Mouse (Mus musculus) CD8-positive naive resting alpha-beta T cell, adult 2 months (primary cell): ENCODE measurements around the gene Adam22.

ENCODE experiments used
- DNase-seq, 2 experiments: peaks; one replicate each; pipeline ENCODE4 v3.0.0; 2022; ENCODE audit warnings: low read depth in 2 of 2, low spot score in 2 of 2

Adam22 gene

DNA sequence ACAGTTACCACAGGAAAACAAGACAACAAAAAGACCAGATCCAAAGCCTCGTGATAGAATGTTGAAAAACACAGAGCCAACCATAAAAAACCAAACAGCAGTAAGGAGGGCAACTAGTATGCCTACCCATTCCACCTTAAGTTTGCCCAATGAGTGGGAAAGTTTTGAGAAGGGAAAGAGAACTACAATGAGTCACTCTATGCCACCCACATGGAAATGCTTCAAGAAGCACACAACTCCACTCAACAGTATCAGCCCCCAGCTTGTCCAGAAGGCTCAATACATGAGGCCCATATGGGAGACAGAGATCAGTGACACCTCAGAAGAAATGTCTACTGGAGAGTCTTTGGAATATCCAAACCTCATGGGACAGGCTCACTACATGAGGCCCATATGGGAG lies 187.3 kb downstream of the Adam22 start:
- DNase-seq: no peak

DNA sequence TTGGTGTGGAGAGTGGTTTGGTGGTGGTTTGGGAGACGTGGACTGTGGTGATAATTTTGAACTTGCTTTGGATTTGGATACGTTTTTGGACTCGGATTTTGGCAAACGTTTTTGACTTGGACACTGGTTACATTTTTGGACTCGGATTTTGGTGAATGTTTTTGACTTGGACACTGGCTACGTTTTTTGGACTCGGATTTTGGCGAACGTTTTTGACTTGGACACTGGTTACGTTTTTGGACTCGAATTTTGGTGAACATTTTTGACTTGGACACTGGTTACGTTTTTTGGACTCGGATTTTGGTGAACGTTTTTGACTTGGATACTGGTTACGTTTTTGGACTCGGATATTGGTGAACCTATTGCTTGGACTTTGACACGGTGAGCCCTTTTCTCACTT lies 189.8 kb downstream of the Adam22 start:
- no peak for DNase-seq

DNA sequence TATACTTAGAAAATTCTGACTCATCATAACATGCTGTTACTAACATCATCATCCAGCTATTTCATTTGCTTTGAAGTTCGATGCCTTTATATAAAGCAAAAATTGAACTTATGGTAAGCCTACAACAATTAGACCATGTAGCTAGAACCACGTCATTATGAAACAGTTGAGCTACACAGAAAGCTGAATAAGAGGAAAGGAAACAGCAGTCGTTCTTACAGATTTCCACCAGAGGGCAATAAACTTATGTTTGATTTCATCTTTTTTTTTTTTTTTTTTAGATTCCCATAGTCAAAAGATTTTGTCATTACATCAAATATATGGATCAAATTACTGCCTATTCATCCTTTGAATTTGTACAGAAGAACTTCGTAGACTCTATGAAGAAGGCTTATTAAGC lies 203.2 kb downstream of the Adam22 start:
- no peak for DNase-seq

DNA sequence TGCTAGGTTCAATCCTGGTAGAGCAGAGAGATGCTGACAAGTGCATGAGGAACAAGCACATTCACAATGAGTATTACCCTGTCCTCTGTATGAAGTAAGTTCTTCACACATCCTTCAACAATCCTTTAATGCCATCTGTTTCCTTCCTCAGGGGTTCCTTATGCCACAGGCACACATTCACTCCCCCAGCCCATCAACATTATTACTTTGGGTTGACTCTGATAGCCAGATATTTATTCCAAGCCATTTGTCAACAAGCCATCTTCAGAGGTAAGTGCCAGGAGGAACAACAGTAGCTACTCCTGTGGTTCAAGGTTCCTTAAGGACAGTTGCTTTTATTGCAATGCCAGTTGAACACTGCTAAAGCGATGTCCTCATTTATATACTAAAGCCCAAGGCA lies 216.3 kb downstream of the Adam22 start:
- DNase-seq: no peak

DNA sequence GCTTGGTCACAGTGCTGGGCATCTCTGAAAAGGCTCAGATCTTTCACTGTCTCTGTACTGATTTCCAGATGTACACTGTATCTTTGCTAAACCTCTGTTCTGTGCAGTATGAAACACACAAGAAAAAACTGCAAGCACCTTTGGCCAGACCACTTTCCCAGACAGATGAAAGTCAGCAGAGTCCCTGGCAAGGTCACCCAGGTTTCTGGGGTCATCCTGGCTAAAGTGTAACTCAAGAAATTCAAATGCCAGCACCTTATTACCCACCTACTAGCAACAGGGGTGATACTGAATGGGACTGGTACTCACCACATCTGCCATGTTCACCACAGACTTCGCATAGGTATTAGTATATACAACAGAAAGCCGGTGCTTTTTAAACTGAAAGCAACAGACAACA lies 221.8 kb downstream of the Adam22 start:
- no peak for DNase-seq

DNA sequence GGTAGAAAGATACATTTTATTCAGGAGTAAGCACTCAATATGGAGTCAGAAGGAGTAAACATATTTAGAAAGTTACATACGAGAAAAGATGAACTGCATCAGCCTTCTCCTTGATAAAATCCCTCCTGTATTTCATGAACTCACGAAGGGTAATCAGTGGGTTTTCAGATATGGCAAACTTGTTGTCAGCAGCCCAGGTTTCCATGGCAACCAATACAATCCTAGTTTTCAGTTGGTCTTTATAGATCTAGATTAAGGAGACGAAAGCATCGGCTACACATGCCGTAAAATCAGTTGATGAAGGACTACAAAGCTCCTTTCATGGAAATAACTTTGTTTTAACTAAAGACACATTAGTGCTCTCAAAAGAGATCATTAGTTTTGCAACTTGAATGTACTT lies 222.5 kb downstream of the Adam22 start:
- no peak for DNase-seq

DNA sequence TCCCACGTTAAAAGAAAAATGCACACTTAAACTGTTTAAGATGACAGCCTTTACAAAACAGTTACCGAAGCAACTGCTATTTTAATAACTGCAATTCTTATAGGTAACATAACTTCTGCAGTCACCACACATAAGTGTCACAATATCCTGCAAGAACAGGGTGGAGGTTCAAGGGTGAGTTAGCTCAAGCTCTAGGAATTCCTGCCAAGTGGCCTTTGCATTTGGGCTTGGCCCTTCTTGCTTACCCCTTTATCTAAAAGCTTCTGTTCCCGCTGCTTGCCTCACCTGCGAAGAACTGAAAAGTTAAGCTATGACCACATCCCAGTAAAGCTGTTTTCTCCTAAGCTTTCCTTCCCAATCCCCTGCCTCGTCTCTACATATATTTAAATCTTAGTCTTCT lies 235.4 kb downstream of the Adam22 start:
- DNase-seq: no peak

DNA sequence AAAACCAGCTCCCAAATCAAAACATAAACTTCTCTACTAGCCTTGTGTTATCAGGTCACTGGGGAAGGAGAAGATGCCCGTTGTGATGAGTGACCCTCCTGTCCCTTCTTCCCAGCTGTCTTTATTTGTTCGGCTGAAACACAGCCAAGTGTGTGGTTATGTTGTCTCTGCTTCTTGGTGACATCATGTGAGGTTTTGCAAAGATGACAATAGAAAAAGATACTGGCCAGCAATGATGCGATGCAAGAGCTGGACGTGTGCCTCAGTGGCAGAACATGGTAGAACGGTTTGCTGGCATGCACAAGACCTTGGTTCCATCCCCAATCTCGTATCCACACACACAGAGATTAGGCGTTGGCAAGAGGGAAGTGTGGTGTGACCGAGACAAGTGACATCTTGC lies 236.0 kb downstream of the Adam22 start:
- no peak for DNase-seq

DNA sequence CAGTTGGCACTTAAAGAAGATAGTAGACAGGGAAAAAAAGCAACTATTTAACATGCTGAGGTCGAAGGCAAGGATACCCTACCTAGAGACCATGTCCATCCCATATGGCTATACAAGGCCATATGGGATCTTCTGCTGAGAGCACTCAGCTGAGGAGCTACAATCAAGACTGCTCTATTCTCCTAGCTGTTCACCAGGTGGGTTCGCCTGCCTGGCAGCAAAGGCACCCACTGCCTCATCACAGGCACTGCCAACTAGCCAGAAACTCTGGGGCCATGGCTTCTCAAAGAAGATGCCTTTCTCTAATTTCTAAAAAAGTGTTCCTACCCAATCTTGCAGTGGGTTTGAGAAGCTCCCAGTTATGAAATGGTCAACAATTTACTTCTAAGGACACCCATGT lies 238.2 kb downstream of the Adam22 start:
- no peak for DNase-seq

DNA sequence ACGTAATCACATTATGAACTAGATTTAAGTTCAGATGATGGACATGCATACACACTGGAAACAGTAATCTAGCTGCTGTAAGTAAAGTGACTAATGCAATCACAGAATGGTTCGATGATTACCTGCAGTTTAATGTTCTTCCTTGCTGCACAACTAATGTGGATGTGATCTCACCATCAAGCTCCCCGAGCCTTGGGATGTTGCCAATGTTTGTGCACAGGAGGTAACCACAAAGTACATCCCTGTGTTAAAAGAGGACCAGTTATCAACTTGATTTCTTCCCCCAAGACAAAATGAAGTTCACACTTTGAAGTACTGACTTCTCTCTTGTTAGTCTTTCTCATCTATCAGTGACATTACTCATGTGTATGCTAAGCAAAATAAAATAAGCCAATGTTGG lies 247.0 kb downstream of the Adam22 start:
- DNase-seq: no peak

DNA sequence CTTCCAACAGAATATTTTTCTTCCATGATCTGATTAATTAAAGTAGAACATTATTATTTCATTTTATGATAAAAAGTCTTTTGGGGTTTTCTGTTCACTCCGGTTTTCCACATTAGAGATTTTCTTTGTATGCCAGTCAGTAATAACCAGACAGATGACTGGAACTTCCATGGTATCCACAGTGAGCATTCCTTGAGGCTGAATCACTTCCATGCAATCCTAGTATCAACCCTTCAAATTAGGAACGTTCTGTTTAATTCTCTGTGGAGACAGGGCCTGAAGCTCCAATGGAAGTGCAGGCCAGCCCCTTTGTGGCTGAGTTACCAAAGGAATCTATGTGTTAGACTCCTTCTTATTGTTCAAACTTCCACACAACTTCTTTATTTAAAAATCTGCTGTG lies 247.9 kb downstream of the Adam22 start:
- DNase-seq: no peak

DNA sequence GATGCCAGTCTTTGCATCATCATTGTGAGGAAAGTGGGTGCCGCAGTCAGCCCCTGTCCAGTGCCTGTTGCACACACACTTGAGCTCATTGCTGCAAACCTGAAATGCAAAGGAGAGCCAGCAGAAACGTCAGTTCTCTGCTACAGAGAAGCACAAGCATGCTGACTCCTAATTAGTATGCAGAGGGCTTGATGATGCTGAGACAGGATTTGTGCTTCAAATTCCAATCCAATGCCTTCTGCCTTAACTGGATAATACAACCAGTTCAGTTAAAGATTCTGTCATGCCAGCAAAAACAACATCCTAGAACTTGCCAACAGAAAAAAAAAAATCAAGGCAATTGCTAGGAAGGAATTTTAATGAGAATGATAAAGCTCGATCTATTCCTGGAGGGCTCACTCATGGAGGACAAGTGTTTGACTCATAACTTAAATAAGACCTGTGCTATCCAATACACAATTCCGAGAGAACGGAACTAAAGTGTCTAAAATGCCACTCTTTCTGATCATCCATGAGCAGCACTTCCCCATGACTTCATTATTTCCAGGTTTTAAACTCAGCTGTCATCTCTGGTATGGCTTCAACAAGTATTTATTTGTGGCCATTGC lies 251.3 kb downstream of the Adam22 start:
- no peak for DNase-seq

DNA sequence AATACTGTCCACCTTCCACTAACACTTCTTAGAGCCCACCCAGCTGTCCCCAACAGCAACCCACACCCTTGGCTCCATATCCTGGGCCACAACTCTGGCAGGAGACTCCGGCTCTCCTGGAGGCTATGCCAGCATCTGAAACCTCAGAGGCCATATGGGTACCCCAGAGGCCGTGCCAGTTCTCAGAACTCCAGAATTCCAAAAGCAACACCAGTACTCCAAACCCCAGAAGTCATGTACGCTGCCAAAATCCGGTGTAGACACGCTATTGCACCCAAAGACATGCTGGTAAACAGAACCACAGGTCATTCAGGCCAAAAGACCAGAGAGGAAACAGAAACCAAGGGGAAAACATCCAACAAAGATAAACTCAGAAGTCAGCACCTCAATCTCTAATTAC lies 255.7 kb downstream of the Adam22 start:
- DNase-seq: no peak

DNA sequence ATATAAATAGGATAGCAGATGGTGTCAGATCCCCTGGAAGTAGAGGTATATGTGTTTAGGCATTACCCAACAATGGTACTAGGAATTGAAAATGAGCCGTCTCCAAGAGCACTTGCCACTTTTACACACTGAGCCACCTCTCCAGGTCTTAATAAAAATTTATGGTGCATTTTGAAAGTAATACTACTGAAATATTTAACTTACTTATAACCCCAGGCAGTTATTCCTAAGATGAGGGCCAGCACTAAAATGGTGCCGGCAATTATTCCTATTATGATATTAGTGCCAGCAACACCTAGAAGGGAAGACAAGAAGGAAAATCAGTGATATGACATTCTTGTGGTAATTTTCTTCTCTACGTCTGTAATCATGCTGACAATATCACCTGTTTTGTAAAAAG lies 256.3 kb downstream of the Adam22 start:
- no peak for DNase-seq

DNA sequence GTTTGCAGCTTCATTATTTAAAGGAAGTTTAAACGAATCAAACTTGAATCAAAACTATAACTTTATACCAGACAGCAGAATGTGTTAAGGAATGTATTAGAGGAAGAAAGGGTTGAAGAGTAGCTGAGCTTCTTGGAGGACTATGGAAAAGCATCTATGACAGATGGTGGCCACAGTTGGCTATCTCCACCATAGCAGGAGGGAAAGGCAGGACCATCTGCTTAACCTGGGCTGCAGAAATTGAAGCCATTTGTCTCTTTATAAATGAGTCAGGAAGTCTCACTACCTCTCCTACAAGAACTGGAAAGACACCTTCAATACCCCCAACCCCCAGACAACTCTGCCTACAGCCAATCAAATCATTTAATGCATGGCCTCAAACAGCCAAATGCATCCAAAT lies 272.3 kb downstream of the Adam22 start:
- no peak for DNase-seq

DNA sequence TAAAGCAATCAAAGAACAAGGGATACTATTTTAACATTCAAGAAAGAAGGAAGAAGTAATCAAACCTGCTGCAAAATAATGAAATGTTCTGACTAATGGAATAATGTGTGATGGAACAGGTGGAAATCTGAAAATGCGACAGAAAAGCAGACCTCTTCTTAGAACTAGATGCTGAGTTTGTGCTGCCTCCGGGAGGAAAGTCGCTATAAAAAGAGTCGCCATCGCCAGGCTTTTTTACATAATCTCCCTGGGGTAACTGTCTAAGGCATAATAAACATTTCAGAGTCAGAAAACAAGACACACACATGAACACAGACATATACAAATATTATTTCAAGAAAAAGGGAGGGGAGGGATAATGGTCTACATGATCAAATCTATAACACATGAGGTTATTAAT lies 273.0 kb downstream of the Adam22 start:
- no peak for DNase-seq

DNA sequence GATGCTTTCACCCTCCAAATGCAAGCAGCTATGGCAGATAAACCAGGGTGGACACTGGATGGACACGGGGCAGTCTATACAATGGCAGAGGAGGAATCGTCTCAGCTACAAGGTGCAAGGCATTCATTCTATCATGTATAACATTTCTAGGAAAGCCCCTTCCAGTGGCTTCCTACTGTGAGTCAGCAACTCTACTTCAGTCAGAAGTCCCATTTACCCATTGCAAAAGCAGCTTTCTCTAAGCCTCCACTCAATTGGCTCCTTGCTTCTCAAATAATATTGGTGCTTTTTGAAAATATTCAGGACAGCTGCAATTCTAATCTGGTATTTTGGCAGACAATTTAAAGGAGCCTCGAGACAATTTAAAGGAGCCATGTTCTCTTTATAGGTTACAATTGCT lies 279.8 kb downstream of the Adam22 start:
- DNase-seq: no peak

DNA sequence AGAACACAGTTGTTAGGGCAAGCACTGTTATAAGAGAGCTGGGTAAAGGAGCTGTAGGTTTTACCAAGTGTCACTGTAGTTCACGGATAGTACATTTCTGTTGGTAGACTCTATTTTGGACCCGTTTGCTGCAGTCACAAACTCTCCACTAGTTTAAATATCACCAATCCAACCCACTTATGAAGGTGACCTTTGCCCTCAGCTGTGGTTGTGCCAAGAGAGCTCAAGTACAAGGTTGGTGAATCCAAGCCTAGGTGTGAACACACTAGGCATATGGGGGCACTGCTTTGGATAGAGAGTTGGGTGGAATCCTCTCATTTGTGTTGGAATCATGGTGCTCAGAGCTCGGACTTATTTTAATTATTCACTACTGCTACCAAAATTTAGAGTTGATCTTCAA lies 282.3 kb downstream of the Adam22 start:
- DNase-seq: no peak

DNA sequence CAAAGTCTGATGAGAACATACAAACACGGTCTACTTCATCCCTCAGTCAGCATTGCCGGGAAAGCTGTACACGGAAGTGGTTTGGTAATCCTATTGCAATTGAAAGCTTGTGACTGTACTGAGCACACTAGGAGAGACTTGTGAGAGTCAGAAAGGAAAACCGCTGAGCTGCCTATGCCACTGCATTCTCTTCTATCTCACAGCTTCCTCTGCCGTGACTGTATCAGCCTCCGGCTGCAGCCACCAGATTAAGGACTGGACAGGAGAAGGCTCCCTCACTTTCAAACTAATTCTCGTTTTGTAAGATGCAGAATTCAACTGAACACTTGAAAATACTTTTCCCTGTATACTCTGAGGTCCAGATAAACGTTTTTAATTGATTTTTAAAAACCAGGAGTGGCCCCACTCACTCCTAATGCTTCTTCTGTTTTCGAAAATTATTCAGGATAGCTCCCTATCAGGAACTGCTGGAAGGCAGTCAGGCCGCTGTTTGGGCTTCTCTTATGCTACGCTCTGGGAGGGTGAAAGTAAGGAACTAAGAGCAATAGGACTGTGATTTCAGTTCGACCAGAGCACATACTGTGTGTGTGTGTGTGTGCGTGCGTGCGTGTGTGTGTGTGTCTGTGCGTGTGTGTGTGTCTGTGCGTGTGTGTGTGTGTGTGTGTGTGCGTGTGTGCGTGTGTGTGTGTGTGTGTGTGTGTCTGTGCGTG lies 285.0 kb downstream of the Adam22 start:
- DNase-seq: no peak

DNA sequence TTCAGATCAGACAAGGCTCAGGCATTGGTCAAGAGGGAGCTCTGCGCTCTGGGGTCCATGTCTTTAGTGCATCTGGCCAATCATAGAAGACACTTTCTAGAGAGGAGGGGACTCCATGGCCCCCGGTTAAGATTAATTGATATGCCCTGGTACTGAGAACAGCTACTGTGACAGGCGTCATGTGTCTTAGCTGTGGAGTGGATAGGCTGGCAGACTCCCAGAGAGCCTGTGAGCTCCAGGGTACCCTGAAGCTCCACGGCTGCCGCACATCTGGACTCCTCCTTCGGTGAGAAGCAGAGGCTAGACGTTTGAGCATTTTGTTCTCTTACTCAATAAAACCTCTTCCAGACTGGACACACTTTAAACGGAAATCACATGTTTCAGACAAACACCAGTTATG lies 290.5 kb downstream of the Adam22 start:
- DNase-seq: no peak

DNA sequence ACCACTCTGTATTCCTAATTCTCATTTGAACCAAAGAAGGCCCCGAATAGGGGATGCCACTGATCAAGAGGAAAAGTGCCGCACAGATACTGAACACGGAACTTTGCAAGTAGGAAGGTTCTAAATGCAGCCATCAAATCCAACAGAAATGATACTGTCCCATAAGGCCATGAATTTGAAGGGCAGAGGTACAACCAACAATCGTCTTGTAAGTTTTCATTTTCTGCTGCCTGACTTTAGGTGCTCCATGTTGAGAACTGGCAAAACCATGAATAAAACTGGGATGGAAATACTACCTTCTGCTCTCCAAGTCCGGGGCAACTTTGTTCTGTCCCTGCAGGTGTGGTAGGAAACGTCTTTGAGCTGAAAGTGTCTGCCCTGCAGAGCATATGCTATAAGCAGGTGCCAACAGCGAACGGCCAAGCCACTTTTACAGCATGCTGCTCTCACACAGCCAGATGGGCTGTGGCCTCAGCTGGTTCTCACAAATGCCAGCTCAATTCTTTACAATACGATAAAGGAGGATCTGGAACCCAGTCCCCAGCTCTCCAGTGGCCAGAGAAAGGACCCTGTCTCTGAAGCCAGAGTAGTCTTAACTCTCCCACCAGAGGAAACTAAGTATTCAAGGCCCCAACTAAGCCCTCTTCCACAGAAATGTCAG lies 293.9 kb downstream of the Adam22 start:
- no peak for DNase-seq

DNA sequence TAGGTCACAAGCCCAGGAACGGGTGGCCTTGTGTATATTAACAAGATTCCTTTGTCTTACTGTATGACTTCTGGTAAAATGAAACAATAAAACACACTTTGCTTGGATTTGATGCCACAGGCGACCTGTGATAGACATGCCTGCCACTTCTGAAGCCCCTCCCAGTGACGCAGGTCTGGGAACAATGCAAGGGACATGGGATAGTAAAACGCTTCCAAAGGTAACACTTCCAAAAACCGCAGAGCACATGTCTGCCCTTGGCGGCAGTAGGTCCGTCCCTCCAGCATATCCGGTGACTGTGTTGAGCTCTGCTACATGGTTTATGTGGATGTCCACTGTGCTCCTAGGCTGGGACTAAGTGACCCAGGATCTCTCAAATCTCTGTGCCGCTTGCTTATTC lies 294.6 kb downstream of the Adam22 start:
- no peak for DNase-seq

DNA sequence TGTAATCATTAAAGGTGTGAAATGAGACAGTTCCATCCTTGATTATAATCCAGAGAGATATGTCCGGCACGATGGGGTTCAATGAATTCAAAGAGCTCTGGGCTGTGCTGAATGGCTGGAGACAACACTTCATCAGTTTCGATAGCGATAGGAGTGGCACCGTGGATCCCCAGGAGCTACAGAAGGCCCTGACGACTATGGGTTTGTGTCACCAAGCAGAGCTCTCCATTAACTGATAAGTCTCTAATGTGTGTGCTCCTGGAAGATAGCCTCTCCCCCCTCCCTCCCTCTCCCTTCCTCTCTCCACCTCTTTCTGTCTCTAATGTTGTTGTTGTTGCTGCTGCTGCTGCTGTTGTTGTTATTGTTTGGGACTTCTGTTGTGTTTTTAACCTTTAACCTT lies 304.8 kb downstream of the Adam22 start:
- no peak for DNase-seq
